Mouse (Mus musculus) intestine, embryonic 14.5 days (tissue): ENCODE data around the gene Hao1. TPM values are rescaled to one million over a fixed set of nuclear protein-coding genes. Genes with fewer than 3 reads are reported as not detected.

Source experiments
- ATAC-seq: fragments of 200-750 bp; cut with Nextera tagmentation; replicated peaks from 2 replicates; pipeline ENCODE4 v1.8.0; 2017; ENCODE audit warnings: low read depth, moderate number of reproducible peaks, moderate TSS enrichment, moderate library complexity; ENCODE audit not compliant: low FRiP score, low TSS enrichment
- DNase-seq: peaks from one replicate; pipeline ENCODE4 v3.0.0-alpha.2; 2018; ENCODE audit warnings: low spot score
- H3K27ac ChIP-seq: fragments of 300-500 bp; sonication (generic); 2 replicates; pipeline ENCODE4 v1.5.1; 2014; ENCODE audit warnings: low read depth, mild to moderate bottlenecking, control low read depth
- H3K27me3 ChIP-seq: fragments of 300-500 bp; sonication (generic); replicated peaks from 2 replicates; pipeline ENCODE4 v1.6.1; 2014; ENCODE audit warnings: low read length, control low read depth; ENCODE audit not compliant: control insufficient read depth, insufficient read depth
- H3K36me3 ChIP-seq: fragments of 300-500 bp; sonication (generic); 2 replicates; pipeline ENCODE4 v1.6.1; 2014; ENCODE audit warnings: low read length, control low read depth; ENCODE audit not compliant: control insufficient read depth, insufficient read depth
- H3K4me1 ChIP-seq: fragments of 300-500 bp; sonication (generic); replicated peaks from 2 replicates; pipeline ENCODE4 v1.6.1; 2014; ENCODE audit warnings: low read length, control low read depth, mixed read lengths; ENCODE audit not compliant: control insufficient read depth, insufficient read depth
- H3K4me2 ChIP-seq: fragments of 300-500 bp; sonication (generic); 2 replicates; pipeline ENCODE4 v1.6.1; 2014; ENCODE audit warnings: low read length
- H3K4me3 ChIP-seq: fragments of 300-500 bp; sonication (generic); 2 replicates; pipeline ENCODE4 v1.5.1; 2014; ENCODE audit warnings: low read depth, low read length, control low read depth, mixed read lengths
- H3K9ac ChIP-seq: fragments of 300-500 bp; sonication (generic); 2 replicates; pipeline ENCODE4 v1.6.1; 2014; ENCODE audit warnings: mild to moderate bottlenecking, low read length
- H3K9me3 ChIP-seq: fragments of 300-500 bp; sonication (generic); 2 replicates; pipeline ENCODE4 v1.6.1; 2016; ENCODE audit warnings: low read length, control low read depth; ENCODE audit not compliant: control insufficient read depth
- WGBS: fragments of 180-500 bp; shearing (Covaris S2); extraction: QIAGEN DNeasy Blood & Tissue Kit; methylation state at CpG from one replicate; pipeline ENCODE4 v1.1.7; 2014; 5-methylcytosine and 5-hydroxymethylcytosine counted together
- polyA plus RNA-seq: library from polyadenylated mRNA; unstranded; fragments of >200 nt; fragmentation: Nextera tagmentation; extraction: Ambion mirVana; gene quantifications from 2 replicates; pipeline ENCODE4 v1.2.1, GENCODE M21; 2014

The Hao1 gene
- polyA plus RNA-seq, 1 experiment from 2014 or later: not detected

DNA sequence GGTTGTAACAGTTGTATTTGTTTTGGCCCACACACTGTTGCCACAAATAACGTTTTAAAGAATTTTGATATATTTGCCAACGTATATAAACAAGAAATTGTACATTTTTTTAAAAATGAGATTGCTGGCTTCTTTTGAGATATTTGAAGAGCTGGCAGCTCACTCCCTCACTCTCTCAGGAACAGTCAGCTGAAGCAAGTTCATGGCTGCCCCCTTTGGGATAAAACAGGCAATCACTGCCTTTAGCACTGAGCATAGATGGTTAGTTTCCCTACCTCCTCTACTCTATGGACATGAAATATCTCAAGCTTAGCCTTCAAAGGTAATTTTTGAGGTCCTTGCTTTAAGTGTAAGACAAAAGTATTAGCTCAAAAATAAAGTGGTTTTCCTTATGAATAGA is 10.7 kb downstream of the Hao1 start:
- 64% methylated on average over 2 of the region's 2 CpGs for WGBS
- H3K4me2 ChIP-seq: no peak overlapping the region
- H3K9ac ChIP-seq: no peak overlapping the region
- no peaks in the 10 kb centered on the region for H3K27me3 ChIP-seq
- ATAC-seq: no peak
- H3K27ac ChIP-seq: no peak overlapping the region
- no peak for DNase-seq
- H3K4me1 ChIP-seq: no peaks in the 10 kb centered on the region
- no peaks in the 10 kb centered on the region for H3K36me3 ChIP-seq
- no peak overlapping the region for H3K4me3 ChIP-seq
- H3K9me3 ChIP-seq: no peaks in the 10 kb centered on the region

DNA sequence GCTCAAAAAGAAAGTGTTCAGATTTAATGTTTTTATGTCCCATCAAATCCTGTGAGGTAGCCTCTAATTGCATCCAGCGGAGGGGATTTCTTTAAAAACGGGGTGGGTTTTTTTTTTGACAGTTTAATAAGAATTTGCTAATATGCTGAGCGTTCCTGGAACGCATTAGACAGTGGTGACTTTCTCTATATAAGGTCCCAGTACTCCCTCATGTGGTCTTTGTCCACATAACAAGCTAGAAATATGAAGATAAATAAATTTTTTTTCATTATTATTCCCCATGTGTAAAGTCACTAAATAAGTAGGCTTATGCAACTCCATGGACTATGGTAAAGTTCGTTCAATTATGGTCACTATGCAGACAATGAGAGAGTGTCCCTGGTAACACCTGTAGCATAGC is 13.1 kb downstream of the Hao1 start:
- no peaks in the 10 kb centered on the region for H3K4me1 ChIP-seq
- no peak overlapping the region for H3K9ac ChIP-seq
- H3K9me3 ChIP-seq: no peaks in the 10 kb centered on the region
- no peak overlapping the region for H3K4me2 ChIP-seq
- DNase-seq (no peak), ATAC-seq (no peak)
- H3K27ac ChIP-seq: no peak overlapping the region
- no peak overlapping the region for H3K4me3 ChIP-seq
- 76% methylated on average over 5 of the region's 5 CpGs for WGBS
- no peaks in the 10 kb centered on the region for H3K27me3 ChIP-seq
- no peaks in the 10 kb centered on the region for H3K36me3 ChIP-seq

DNA sequence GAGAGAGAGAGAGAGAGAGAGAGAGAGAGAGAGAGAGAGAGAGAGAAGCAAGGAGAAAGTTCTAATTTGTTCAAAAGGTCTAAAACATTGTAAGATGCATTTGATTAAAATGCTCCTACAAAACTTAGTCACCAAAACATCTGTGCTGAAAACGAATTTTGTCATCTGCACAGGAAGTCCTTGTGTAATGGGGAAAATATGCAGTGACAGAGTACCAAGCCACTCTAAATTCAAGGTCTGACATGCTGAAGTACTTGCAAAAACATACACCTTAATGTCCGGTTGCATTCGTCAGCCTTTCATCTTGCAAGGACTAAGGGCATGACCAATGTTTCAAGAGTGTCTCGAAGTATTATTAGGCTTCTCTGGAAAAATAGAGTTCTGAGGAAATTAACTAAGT is 15.7 kb downstream of the Hao1 start:
- Histone ChIP-seq H3K4me3 (no peak overlapping the region), H3K4me2 (no peak overlapping the region), H3K9me3 (no peaks in the 10 kb centered on the region), H3K27me3 (no peaks in the 10 kb centered on the region), H3K9ac (no peak overlapping the region), H3K4me1 (no peaks in the 10 kb centered on the region), H3K36me3 (no peaks in the 10 kb centered on the region), H3K27ac (no peak overlapping the region)
- DNase-seq (no peak), ATAC-seq (no peak)
- WGBS: 65% methylated on average over 4 of the region's 4 CpGs

DNA sequence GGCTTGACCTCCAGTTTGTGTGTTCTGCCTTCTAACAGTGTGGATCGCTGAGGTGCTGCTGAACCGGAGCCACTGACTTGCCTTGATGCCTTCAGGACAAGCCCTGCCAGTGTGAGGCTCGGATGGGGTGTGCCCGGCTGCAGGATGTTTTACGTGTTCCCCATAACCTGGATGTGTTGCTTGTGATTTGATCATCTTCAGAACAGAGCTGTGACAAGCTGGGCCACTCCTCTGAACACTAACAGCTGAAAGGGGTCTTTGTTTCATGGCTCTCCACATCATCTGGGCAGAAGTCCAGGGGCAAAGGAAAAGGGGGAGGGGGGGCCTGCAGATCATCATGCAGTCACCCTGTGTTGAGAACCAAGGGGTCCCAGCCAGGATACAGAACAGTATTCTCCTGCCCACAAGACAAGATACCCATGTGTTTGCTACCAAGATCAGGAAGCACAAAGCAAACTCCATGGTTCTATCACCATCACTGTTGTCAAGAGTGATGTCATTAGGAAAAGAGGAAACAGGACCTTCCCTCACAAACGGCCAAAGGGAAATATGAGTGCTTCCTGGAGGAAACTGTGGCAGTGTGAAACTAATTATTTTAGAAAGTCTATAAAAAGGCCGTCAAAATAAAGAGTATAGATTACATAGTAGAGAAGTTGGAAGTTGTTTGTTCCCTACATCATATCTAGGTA is 25.9 kb downstream of the Hao1 start:
- Histone ChIP-seq H3K4me1 (no peaks in the 10 kb centered on the region), H3K27ac (no peak overlapping the region), H3K36me3 (no peaks in the 10 kb centered on the region), H3K9me3 (no peaks in the 10 kb centered on the region), H3K4me3 (no peak overlapping the region), H3K4me2 (0 out of 2 replicates have a peak overlapping the region, but pooled peaks have one; percentile 13), H3K9ac (no peak overlapping the region), H3K27me3 (no peaks in the 10 kb centered on the region)
- ATAC-seq: no peak
- DNase-seq: no peak
- WGBS: 45% methylated on average over 7 of the region's 7 CpGs

DNA sequence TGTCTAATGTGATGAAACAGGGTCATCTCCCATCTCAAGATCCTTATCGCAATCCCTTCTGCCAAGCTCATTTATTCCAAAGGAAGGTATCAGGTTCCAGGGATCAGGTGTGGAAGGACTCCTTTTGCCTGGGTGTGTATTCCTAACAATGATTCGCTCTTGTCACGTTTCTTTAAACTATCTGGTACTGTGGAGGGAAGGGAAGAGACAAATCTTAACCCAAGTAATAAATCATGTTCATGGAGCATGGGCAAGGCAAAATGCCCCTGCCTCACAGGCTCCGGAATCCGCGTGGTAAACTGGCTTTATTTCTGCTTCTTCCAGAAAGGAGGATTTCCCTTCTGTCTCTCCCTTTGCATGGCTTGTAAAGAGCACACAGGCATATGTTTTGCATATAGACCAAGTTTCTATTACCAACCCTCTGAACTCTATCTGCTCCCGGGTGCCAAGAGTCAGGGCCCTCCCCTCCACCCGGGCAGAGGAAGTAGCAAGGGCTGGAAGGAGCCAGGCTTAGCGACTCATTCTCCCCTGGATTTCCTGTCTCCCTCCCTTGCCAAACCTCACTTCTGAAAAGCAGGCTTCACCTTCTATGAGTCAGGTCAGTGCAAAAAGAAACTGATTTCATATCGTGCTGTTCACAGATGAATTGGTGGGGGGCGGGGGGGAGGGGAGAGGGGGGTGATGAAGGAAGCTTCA is 26.6 kb downstream of the Hao1 start:
- Histone ChIP-seq H3K36me3 (no peaks in the 10 kb centered on the region), H3K27me3 (no peaks in the 10 kb centered on the region), H3K9me3 (no peaks in the 10 kb centered on the region), H3K4me2 (0 out of 2 replicates have a peak overlapping the region, but pooled peaks have one; percentile 13), H3K27ac (no peak overlapping the region), H3K4me3 (no peak overlapping the region), H3K4me1 (no peaks in the 10 kb centered on the region), H3K9ac (no peak overlapping the region)
- DNase-seq: no peak
- WGBS: 59% methylated on average over 10 of the region's 11 CpGs
- no peak for ATAC-seq

DNA sequence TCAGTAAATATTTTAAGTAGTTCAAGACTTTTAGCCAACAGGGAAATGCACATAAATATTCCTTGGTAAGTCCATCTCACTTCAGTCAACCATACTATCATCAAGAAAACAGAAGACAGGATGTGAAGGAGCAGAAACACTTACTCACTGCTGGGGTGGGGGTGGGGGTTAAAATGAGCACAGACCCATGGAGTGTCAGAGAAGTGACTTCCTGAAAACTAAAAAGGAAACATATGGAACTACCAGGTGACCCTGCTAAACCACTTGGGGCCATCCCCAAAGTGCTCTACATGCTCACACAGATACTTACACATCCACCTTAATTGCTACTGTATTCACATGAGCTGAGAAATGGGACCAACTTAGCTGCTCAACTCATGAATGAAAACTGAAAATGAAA is 36.1 kb downstream of the Hao1 start:
- Histone ChIP-seq H3K4me3 (no peak overlapping the region), H3K9ac (no peak overlapping the region), H3K27ac (no peak overlapping the region), H3K36me3 (no peaks in the 10 kb centered on the region), H3K9me3 (no peaks in the 10 kb centered on the region), H3K4me1 (no peaks in the 10 kb centered on the region), H3K4me2 (no peak overlapping the region), H3K27me3 (no peaks in the 10 kb centered on the region)
- ATAC-seq (no peak), DNase-seq (no peak)

DNA sequence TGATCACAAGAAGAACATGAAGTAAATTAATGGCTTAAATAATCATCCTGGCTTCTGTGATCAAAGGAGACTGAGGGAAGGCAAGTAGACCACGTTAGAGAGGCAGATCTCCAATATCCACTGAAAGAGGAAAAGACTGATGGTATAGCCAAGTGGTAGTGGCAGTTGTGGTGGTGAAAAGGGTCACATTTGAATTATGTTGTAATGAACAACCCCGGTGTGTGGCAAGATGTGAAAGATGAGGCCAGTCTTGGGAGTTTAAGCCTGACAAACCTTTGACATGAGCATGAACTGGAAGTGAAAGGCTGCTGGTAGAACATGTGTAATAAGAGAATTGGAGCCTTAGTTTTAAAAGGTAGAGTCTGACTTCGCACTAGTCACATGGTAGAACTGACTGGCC is 54.4 kb downstream of the Hao1 start:
- no peak for ATAC-seq
- H3K36me3 ChIP-seq: no peaks in the 10 kb centered on the region
- WGBS: 88% methylated on average over 3 of the region's 3 CpGs

DNA sequence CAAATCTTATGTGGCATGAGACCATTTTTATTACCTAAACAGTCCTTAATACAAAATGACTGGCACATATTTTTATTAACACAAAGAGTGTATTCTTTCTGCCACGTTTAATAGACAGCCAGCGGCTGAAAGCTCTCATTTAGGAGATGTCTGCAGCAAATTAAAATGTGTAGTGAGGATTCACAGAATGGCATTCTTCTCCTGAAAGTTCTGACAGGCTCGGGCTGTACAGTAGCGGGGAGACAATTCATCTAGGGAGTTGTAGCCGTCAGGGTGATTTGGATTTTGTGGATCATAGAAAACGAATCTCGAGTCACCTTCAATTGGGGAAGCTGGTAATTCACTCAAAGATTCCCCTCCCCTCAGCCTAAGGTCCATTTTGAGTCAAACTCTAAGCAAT is 55.7 kb downstream of the Hao1 start:
- H3K4me2 ChIP-seq: no peak overlapping the region
- 68% methylated on average over 7 of the region's 7 CpGs for WGBS
- H3K4me1 ChIP-seq: no peaks in the 10 kb centered on the region
- H3K27me3 ChIP-seq: no peaks in the 10 kb centered on the region
- H3K36me3 ChIP-seq: no peaks in the 10 kb centered on the region
- no peak overlapping the region for H3K4me3 ChIP-seq
- H3K27ac ChIP-seq: no peak overlapping the region
- H3K9ac ChIP-seq: no peak overlapping the region
- H3K9me3 ChIP-seq: no peaks in the 10 kb centered on the region
- DNase-seq: no peak
- no peak for ATAC-seq

More for the DNA sequence above, 54.4 kb downstream of the Hao1 start:
- Histone ChIP-seq H3K4me3 (no peak overlapping the region), H3K27ac (no peak overlapping the region), H3K4me1 (no peaks in the 10 kb centered on the region), H3K4me2 (no peak overlapping the region), H3K9ac (no peak overlapping the region), H3K9me3 (no peaks in the 10 kb centered on the region), H3K27me3 (no peaks in the 10 kb centered on the region)
- no peak for DNase-seq

DNA sequence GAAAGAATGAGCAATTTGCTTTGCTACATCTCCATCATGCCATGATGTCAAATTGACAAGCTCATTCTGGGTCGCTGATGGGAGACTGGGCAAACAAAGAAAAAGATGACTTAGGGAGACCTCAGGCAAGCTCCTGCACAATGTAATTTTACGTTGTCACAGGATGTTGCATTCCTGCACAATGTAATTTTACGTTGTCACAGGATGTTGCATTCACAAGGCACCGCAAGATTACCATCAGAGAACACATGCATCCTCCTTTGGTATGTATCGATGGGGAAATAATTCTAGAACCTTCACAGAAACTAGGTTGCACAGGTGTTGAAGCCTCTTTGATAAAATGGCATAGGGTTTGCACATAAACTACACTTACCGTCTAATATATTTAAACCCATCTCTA is 65.5 kb downstream of the Hao1 start:
- WGBS: 86% methylated on average over 6 of the region's 6 CpGs
- H3K9ac ChIP-seq: no peak overlapping the region
- no peaks in the 10 kb centered on the region for H3K4me1 ChIP-seq
- no peak overlapping the region for H3K4me3 ChIP-seq
- H3K27me3 ChIP-seq: no peaks in the 10 kb centered on the region
- no peaks in the 10 kb centered on the region for H3K36me3 ChIP-seq
- no peak overlapping the region for H3K4me2 ChIP-seq
- DNase-seq: no peak
- H3K27ac ChIP-seq: no peak overlapping the region
- ATAC-seq: no peak
- H3K9me3 ChIP-seq: no peaks in the 10 kb centered on the region
